Mouse (Mus musculus) small intestine, adult 2 months (tissue): Measurements from ENCODE around the gene Tm9sf4. TPM values are rescaled to one million over a fixed set of nuclear protein-coding genes. Genes with fewer than 3 reads are reported as not detected.

Experiments
- H3K27ac ChIP-seq: fragments of 200-500 bp; 2 replicates; pipeline ENCODE4 v1.5.1; 2012; ENCODE audit warnings: low read depth, low read length, control low read depth, inconsistent platforms; ENCODE audit not compliant: insufficient read depth
- H3K27me3 ChIP-seq: fragments of 200-500 bp; 2 replicates; pipeline ENCODE4 v1.6.1; 2012; ENCODE audit warnings: mild to moderate bottlenecking, moderate library complexity, low read length, inconsistent platforms; ENCODE audit not compliant: control insufficient read depth, insufficient read depth
- H3K36me3 ChIP-seq: fragments of 200-500 bp; 2 replicates; pipeline ENCODE4 v1.6.1; 2012; ENCODE audit warnings: mild to moderate bottlenecking, low read length, control low read depth, inconsistent platforms; ENCODE audit not compliant: control insufficient read depth, insufficient read depth
- H3K4me1 ChIP-seq: fragments of 200-500 bp; 2 replicates; pipeline ENCODE4 v1.6.1; 2012; ENCODE audit warnings: low read length, inconsistent platforms, mixed read lengths; ENCODE audit not compliant: control insufficient read depth, insufficient read depth, insufficient read length
- H3K4me3 ChIP-seq: fragments of 200-500 bp; 2 replicates; pipeline ENCODE4 v1.5.1; 2012; ENCODE audit warnings: low read depth, mild to moderate bottlenecking, control low read depth, inconsistent platforms, low read length, moderate library complexity
- CTCF ChIP-seq: fragments of 200-500 bp; IDR thresholded peaks from 2 replicates; pipeline ENCODE4 v1.5.1; 2012; ENCODE audit warnings: low read depth, mild to moderate bottlenecking, control low read depth, inconsistent platforms, low read length, moderate library complexity, mixed read lengths; ENCODE audit not compliant: insufficient replicate concordance, insufficient read length; ENCODE audit errors: extremely low read depth
- POLR2A ChIP-seq: fragments of 200-500 bp; IDR thresholded peaks from 2 replicates; pipeline ENCODE4 v1.6.1; 2012; ENCODE audit warnings: low read depth, mild to moderate bottlenecking, control low read depth, inconsistent platforms, low read length, moderate library complexity
- WGBS: fragments of 180-500 bp; shearing (Covaris S2); methylation state at CpG from one replicate; pipeline ENCODE4 v1.1.7; 2018; 5-methylcytosine and 5-hydroxymethylcytosine counted together
- polyA plus RNA-seq: library from polyadenylated mRNA; depleted of rRNA; stranded (reverse); fragments of >200 nt; gene quantifications from 2 replicates; pipeline ENCODE4 v1.2.3, GENCODE M21; 2012

Gene Tm9sf4
- polyA plus RNA-seq, 1 experiment = 27.9 TPM

DNA sequence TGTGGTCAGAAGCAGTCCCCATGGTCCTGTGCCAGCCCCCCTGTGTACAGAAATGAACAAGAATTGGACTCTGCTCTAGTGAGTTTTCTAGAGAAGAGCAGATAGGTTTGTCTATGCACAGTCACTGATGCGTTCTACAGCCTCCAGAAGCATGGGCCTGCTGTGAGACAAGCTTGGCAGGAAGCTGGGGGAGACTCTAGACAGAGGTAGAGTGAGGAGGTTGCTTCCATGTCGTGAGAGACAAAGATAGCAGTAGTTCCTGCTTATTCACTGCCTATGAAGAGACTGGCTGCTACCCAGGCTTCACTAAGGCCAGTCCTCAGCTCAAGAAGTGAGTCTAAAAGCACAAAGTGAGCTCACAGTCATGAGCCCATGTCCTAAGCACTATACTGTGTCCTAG, 30.1 kb downstream of the Tm9sf4 start:
- H3K27ac ChIP-seq = no peak overlapping the region
- no peak overlapping the region for H3K4me3 ChIP-seq
- 76% methylated on average over 2 of the region's 2 CpGs for WGBS
- no peaks in the 10 kb centered on the region for H3K27me3 ChIP-seq
- H3K36me3 ChIP-seq = peaks cover 68% of the 10 kb centered on the region
- H3K4me1 ChIP-seq = peaks cover 5% of the 10 kb centered on the region; the same call in 1 of the 2 replicates
- TF ChIP-seq CTCF = no peak
- TF ChIP-seq POLR2A = no peak

DNA sequence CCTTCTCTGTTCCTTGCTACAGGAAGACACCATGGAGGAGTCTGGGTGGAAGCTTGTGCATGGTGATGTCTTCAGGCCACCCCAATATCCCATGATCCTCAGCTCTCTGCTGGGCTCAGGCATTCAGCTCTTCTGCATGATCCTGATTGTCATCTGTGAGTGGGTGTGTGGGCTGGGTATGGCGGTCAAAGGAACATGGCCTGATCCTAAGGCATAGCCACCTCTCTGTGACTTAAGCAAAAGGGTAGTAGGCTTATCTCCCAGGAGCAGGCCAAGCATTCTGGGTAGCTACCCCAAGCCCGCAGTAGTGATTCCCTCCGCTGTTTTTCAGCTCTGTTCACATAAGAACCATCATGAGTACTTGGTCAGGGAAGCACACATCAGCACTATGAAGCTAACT, 33.2 kb downstream of the Tm9sf4 start:
- H3K36me3 ChIP-seq = peaks cover 71% of the 10 kb centered on the region

DNA sequence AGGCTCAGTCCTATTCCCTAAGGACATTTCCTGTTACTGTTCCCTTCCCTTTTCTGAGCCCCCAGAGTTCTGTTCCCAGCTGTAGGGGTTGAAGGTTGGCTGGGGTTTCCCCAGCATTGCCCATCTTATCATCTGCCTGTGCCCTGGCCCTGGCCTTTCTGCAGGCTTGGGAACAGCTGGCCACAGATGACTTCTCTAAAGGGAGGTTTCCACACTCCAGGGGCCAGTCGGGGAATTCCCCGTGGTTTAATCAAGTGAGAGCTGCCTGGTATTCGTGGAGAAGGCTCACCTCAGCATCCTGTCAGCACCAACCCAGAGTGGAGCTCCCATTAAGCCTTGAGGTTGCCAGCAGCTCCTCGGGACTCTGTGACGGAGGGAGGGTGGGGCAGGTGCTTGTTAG, 37.4 kb downstream of the Tm9sf4 start:
- Histone ChIP-seq H3K27ac (no peak overlapping the region), H3K4me1 (peaks cover 5% of the 10 kb centered on the region; the same call in 1 of the 2 replicates), H3K27me3 (no peaks in the 10 kb centered on the region), H3K36me3 (peaks cover 66% of the 10 kb centered on the region), H3K4me3 (no peak overlapping the region)
- TF ChIP-seq POLR2A (no peak), CTCF (no peak)
- 46% methylated on average over 5 of the region's 5 CpGs for WGBS

More for the DNA sequence above, 33.2 kb downstream of the Tm9sf4 start:
- 94% methylated on average over 3 of the region's 3 CpGs for WGBS
- Histone ChIP-seq H3K27me3 (no peaks in the 10 kb centered on the region), H3K4me3 (no peak overlapping the region), H3K4me1 (peaks cover 5% of the 10 kb centered on the region; the same call in 1 of the 2 replicates), H3K27ac (no peak overlapping the region)
- TF ChIP-seq POLR2A = no peak
- no peak for TF ChIP-seq CTCF

DNA sequence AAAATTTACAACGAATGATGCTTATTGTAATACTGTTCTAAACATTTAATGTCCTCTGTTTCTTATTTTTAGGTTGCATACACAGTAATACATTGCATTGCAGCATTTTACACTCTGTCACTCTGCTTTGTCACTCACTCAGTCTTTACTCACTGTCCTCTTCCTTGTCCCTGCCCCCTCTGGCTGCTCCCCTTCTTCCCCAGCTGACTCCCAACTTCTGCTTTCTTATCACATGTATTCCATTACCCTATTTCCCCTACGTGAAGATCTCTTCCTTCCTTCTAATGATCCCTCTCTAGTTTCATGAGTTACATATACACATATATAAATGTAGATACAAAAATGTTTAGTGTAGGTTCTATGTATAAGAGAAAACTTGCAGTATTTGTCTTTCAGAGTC, 38.0 kb downstream of the Tm9sf4 start:
- no peak for TF ChIP-seq CTCF
- peaks cover 69% of the 10 kb centered on the region for H3K36me3 ChIP-seq
- H3K4me3 ChIP-seq = no peak overlapping the region
- H3K27ac ChIP-seq = no peak overlapping the region
- H3K4me1 ChIP-seq = peaks cover 4% of the 10 kb centered on the region; the same call in 1 of the 2 replicates
- WGBS = 74% methylated on average over 2 of the region's 2 CpGs
- H3K27me3 ChIP-seq = no peaks in the 10 kb centered on the region

DNA sequence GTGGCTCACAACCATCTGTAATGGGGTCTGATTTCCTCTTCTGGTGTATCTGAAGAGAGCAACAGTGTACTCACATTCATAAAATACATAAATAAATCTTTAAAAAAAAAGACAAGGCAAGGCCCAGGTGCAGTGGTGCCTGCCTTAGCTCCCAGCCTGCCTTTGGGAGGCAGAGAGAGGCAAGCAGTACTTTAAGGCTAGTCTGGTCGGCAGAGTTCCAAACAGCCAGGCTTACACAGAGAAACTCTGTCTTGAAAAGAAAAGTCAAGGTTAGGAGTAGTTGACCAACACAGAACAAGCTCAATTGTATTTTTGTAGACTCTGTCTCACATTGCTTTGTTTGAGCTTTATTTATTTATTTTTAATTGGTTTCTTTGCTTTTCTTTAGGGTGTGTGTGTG, 41.7 kb downstream of the Tm9sf4 start:
- Histone ChIP-seq H3K4me1 (no peaks in the 10 kb centered on the region), H3K27ac (no peak overlapping the region), H3K36me3 (peaks cover 69% of the 10 kb centered on the region), H3K27me3 (no peaks in the 10 kb centered on the region), H3K4me3 (no peak overlapping the region)
- TF ChIP-seq POLR2A (no peak), CTCF (no peak)
- 73% methylated on average over 1 of the region's 1 CpGs for WGBS

DNA sequence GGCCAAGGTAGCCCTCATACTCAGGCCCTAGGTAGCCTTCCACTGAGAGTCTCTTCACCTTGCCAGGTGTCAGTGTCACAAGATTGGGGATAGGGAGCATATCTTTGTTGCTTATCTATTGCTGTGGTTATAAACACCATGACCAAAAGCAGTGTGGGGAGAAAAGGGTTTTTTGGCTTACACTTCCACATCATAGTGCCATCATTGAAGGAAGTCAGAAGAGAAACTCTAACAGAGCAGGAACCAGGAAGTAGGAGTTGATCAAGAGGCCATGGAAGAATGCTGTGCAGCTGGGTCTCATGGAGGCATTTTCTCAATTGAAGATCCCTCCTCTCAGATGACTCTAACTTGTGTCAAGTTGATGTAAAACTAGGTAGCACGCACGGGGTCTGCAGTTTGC, 47.0 kb downstream of the Tm9sf4 start:
- H3K27ac ChIP-seq = no peak overlapping the region
- H3K4me3 ChIP-seq = no peak overlapping the region
- no peaks in the 10 kb centered on the region; the same call in 1 of the 2 replicates for H3K4me1 ChIP-seq
- WGBS = 98% methylated on average over 2 of the region's 2 CpGs
- no peak for TF ChIP-seq POLR2A
- TF ChIP-seq CTCF = no peak
- peaks cover 51% of the 10 kb centered on the region for H3K36me3 ChIP-seq
- H3K27me3 ChIP-seq = no peaks in the 10 kb centered on the region

DNA sequence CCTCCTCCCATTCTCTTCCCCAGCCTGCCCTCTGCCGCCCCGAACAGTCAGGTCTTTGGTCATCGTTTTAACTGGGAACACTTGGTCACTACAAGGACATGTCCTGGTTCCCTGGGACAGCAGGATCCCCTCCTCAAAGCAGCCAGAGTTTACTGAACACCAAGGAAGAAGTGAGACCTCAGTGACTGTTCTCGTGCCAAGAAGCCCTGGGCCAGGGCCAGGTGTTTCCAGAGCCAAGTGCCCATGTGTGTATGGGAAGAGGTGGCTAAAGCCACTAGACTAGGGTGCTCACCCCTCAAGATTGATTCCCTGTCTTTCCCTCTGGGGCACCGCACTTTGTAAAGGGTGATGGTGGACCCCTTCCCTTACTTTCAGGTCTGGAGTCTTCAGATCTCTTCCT, 48.2 kb downstream of the Tm9sf4 start:
- TF ChIP-seq CTCF = no peak
- TF ChIP-seq POLR2A = no peak
- WGBS = 48% methylated on average over 5 of the region's 5 CpGs
- H3K27ac ChIP-seq = no peak overlapping the region
- no peaks in the 10 kb centered on the region; the same call in 1 of the 2 replicates for H3K4me1 ChIP-seq
- H3K4me3 ChIP-seq = no peak overlapping the region
- no peaks in the 10 kb centered on the region for H3K27me3 ChIP-seq
- peaks cover 41% of the 10 kb centered on the region for H3K36me3 ChIP-seq

DNA sequence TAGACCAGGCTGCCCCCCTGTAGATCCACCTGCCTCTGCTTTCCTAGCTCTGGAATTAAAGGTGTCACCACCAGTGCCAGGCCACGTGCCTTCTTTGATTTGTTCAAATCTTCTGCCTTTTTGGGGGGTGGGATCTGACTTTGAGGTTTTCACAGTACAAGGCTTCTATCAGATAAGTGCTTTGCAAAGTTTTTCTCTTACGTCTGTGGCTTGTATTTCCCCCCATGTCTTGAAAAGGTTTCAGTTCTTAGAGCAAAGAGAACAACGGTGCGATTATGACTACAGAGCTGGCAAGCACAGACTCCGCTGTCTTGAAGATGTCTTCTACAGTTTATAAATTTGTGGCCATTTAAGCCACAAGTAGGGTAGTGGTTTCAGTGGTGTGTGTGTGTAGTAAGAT, 50.3 kb downstream of the Tm9sf4 start:
- Histone ChIP-seq H3K36me3 (peaks cover 25% of the 10 kb centered on the region), H3K27me3 (no peaks in the 10 kb centered on the region), H3K4me1 (no peaks in the 10 kb centered on the region; the same call in 1 of the 2 replicates), H3K27ac (no peak overlapping the region), H3K4me3 (no peak overlapping the region)
- no peak for TF ChIP-seq CTCF
- WGBS = 87% methylated on average over 5 of the region's 5 CpGs
